Mouse (Mus musculus): Measurements from ENCODE around the gene Crtc3.

DNA sequence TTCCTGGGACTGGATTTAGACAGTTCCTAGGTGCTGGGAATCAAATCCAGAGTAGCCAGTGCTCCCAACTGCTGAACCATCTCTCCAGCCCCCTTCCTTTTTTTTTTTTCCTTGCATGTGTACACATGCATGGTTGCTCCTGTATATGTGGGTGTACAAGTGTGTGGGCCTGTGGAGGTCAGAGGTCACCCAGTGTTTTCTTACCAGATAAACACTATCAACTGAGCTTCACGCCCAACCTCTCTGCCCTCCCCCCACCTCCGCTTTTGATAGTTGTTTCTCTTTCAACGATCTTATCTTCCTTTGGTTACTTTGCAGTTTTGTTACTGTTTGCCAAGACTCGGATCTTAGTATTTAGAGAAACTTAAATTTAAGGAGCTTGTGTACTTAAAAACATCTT is 8.2 kb upstream of the Crtc3 start:
- TF ChIP-seq ZNF384 (IDR thresholded peaks at IDR 0.05; ENCODE audit: low read depth, low read length) (no peak), CHD2 (IDR thresholded peaks at IDR 0.05; ENCODE audit: low read depth, low read length) (no peak), ZC3H11A (IDR thresholded peaks at IDR 0.05; ENCODE audit: borderline replicate concordance, low read depth, low read length) (no peak), HCFC1 (IDR thresholded peaks at IDR 0.05; ENCODE audit: borderline replicate concordance, insufficient read depth, low read length) (no peak), MAFK (IDR thresholded peaks at IDR 0.05; ENCODE audit: insufficient read depth, low read depth, low read length) (no peak)

Measured in ES-E14 (cell line).